Mouse (Mus musculus) stomach, embryonic 15.5 days (tissue): ENCODE measurements around the gene Sertad2. TPM values are rescaled to one million over a fixed set of nuclear protein-coding genes. Genes with fewer than 3 reads are reported as not detected.

Experiments used
- ATAC-seq: fragments of 200-750 bp; cut with Nextera tagmentation; 2 replicates; pipeline ENCODE4 v1.8.0; 2017; ENCODE audit warnings: low read depth, moderate number of reproducible peaks, moderate TSS enrichment; ENCODE audit not compliant: insufficient read depth, low FRiP score
- H3K27ac ChIP-seq: fragments of 300-500 bp; sonication (generic); 2 replicates; pipeline ENCODE4 v1.5.1; 2015; ENCODE audit warnings: mild to moderate bottlenecking, inconsistent platforms
- H3K27me3 ChIP-seq: fragments of 300-500 bp; sonication (generic); replicated peaks from 2 replicates; pipeline ENCODE4 v1.6.1; 2015; ENCODE audit warnings: inconsistent platforms
- H3K36me3 ChIP-seq: fragments of 300-500 bp; sonication (generic); 2 replicates; pipeline ENCODE4 v1.6.1; 2015; ENCODE audit warnings: inconsistent platforms
- H3K4me1 ChIP-seq: fragments of 300-500 bp; sonication (generic); 2 replicates; pipeline ENCODE4 v1.6.1; 2015; ENCODE audit warnings: inconsistent platforms
- H3K4me2 ChIP-seq: fragments of 300-500 bp; sonication (generic); 2 replicates; pipeline ENCODE4 v1.6.1; 2015; ENCODE audit warnings: mild to moderate bottlenecking, inconsistent platforms
- H3K4me3 ChIP-seq: fragments of 300-500 bp; sonication (generic); replicated peaks from 2 replicates; pipeline ENCODE4 v1.5.1; 2015; ENCODE audit warnings: inconsistent platforms
- H3K9ac ChIP-seq: fragments of 300-500 bp; sonication (generic); 2 replicates; pipeline ENCODE4 v1.6.1; 2015; ENCODE audit warnings: inconsistent platforms
- H3K9me3 ChIP-seq: fragments of 300-500 bp; sonication (generic); 2 replicates; pipeline ENCODE4 v1.6.1; 2016; ENCODE audit warnings: inconsistent platforms
- WGBS: fragments of 180-500 bp; shearing (Covaris S2); methylation state at CpG from one replicate; pipeline ENCODE4 v1.1.7; 2015; 5-methylcytosine and 5-hydroxymethylcytosine counted together
- polyA plus RNA-seq: library from polyadenylated mRNA; unstranded; fragments of >200 nt; fragmentation: Nextera tagmentation; extraction: Ambion mirVana; gene quantifications from 2 replicates; pipeline ENCODE4 v1.2.1, GENCODE M21; 2015

Sertad2 gene
- polyA plus RNA-seq, 1 experiment from 2014 or later = 38.8 TPM

- Histone ChIP-seq H3K27ac (no peak overlapping the region), H3K9me3 (no peaks in the 10 kb centered on the region), H3K9ac (no peak overlapping the region), H3K4me3 (no peak overlapping the region), H3K4me1 (no peaks in the 10 kb centered on the region), H3K27me3 (no peaks in the 10 kb centered on the region), H3K4me2 (no peak overlapping the region), H3K36me3 (no peaks in the 10 kb centered on the region)
- 89% methylated on average over 2 of the region's 2 CpGs for WGBS
- no peak for ATAC-seq
These were observed 84.1 kb downstream of the Sertad2 start for GRCm38 (mm10) chr11:20627146-20627545.

GRCm38 (mm10) chr11:20628216-20628615 lies 85.2 kb downstream of the Sertad2 start:
- H3K27ac ChIP-seq = no peak overlapping the region
- ATAC-seq = no peak
- 27% methylated on average over 2 of the region's 2 CpGs for WGBS
- H3K9ac ChIP-seq = no peak overlapping the region
- no peak overlapping the region for H3K4me3 ChIP-seq
- H3K27me3 ChIP-seq = no peaks in the 10 kb centered on the region
- no peaks in the 10 kb centered on the region for H3K36me3 ChIP-seq
- H3K4me2 ChIP-seq = no peak overlapping the region
- no peaks in the 10 kb centered on the region for H3K9me3 ChIP-seq
- H3K4me1 ChIP-seq = 0 out of 2 replicates have a peak, but pooled peaks cover 1% of the 10 kb centered on the region

GRCm38 (mm10) chr11:20629700-20630099 lies 86.6 kb downstream of the Sertad2 start:
- Histone ChIP-seq H3K4me1 (peaks cover 9% of the 10 kb centered on the region; the same call in 1 of the 2 replicates), H3K4me2 (no peak overlapping the region), H3K9ac (no peak overlapping the region), H3K4me3 (no peak overlapping the region), H3K27me3 (no peaks in the 10 kb centered on the region), H3K36me3 (no peaks in the 10 kb centered on the region), H3K27ac (no peak overlapping the region), H3K9me3 (no peaks in the 10 kb centered on the region)
- no peak for ATAC-seq
- 81% methylated on average over 5 of the region's 5 CpGs for WGBS

- Histone ChIP-seq H3K27me3 (no peaks in the 10 kb centered on the region), H3K9ac (no peak overlapping the region), H3K36me3 (no peaks in the 10 kb centered on the region), H3K9me3 (no peaks in the 10 kb centered on the region), H3K4me1 (peaks cover 11% of the 10 kb centered on the region; the same call in 1 of the 2 replicates), H3K27ac (peak overlapping the region; percentile 100), H3K4me3 (peak overlapping the region; percentile 81), H3K4me2 (peak overlapping the region; percentile 87)
- ATAC-seq = peak; percentile 85
- WGBS = 3% methylated on average over 32 of the region's 36 CpGs
These were observed 88.2 kb downstream of the Sertad2 start for GRCm38 (mm10) chr11:20631026-20631940.

- peak overlapping the region; percentile 81 for H3K4me3 ChIP-seq
- under 1% methylated on average over 66 of the region's 67 CpGs for WGBS
- H3K36me3 ChIP-seq = no peaks in the 10 kb centered on the region
- H3K9me3 ChIP-seq = no peaks in the 10 kb centered on the region
- peaks cover 11% of the 10 kb centered on the region; the same call in 1 of the 2 replicates for H3K4me1 ChIP-seq
- H3K9ac ChIP-seq = peak overlapping the region; percentile 63
- H3K27ac ChIP-seq = peak overlapping the region; percentile 100
- peak; percentile 93 for ATAC-seq
- H3K27me3 ChIP-seq = no peaks in the 10 kb centered on the region
- H3K4me2 ChIP-seq = peak overlapping the region; percentile 58
These were observed 89.0 kb downstream of the Sertad2 start for GRCm38 (mm10) chr11:20631941-20632618.

- ATAC-seq = no peak
- H3K27ac ChIP-seq = peak overlapping the region; percentile 100
- no peaks in the 10 kb centered on the region for H3K9me3 ChIP-seq
- WGBS = under 1% methylated on average over 13 of the region's 13 CpGs
- H3K9ac ChIP-seq = peak overlapping the region; percentile 63; the same call in 1 of the 2 replicates
- peak overlapping the region; percentile 81 for H3K4me3 ChIP-seq
- H3K27me3 ChIP-seq = no peaks in the 10 kb centered on the region
- no peaks in the 10 kb centered on the region for H3K36me3 ChIP-seq
- peaks cover 11% of the 10 kb centered on the region; the same call in 1 of the 2 replicates for H3K4me1 ChIP-seq
- H3K4me2 ChIP-seq = peak overlapping the region; percentile 58
These were observed 89.5 kb downstream of the Sertad2 start for GRCm38 (mm10) chr11:20632619-20632965.

- peaks cover 15% of the 10 kb centered on the region; the same call in 1 of the 2 replicates for H3K4me1 ChIP-seq
- peak overlapping the region; percentile 44; the same call in 1 of the 2 replicates for H3K27ac ChIP-seq
- no peaks in the 10 kb centered on the region for H3K27me3 ChIP-seq
- H3K36me3 ChIP-seq = no peaks in the 10 kb centered on the region
- H3K4me3 ChIP-seq = no peak overlapping the region
- H3K4me2 ChIP-seq = 0 out of 2 replicates have a peak overlapping the region, but pooled peaks have one; percentile 13
- H3K9me3 ChIP-seq = no peaks in the 10 kb centered on the region
- ATAC-seq = no peak
- 56% methylated on average over 1 of the region's 1 CpGs for WGBS
- H3K9ac ChIP-seq = no peak overlapping the region
These were observed 91.5 kb downstream of the Sertad2 start for GRCm38 (mm10) chr11:20634543-20634942.

GRCm38 (mm10) chr11:20635646-20636045 lies 92.6 kb downstream of the Sertad2 start:
- Histone ChIP-seq H3K4me1 (peaks cover 25% of the 10 kb centered on the region), H3K27ac (peak overlapping the region; percentile 76), H3K4me3 (no peak overlapping the region), H3K9me3 (no peaks in the 10 kb centered on the region), H3K27me3 (no peaks in the 10 kb centered on the region), H3K9ac (no peak overlapping the region), H3K4me2 (peak overlapping the region; percentile 31), H3K36me3 (no peaks in the 10 kb centered on the region)
- ATAC-seq = peak; percentile 28; the same call in 1 of the 2 replicates
- WGBS = 45% methylated on average over 6 of the region's 6 CpGs

GRCm38 (mm10) chr11:20636114-20636513 lies 93.1 kb downstream of the Sertad2 start:
- 53% methylated on average over 4 of the region's 4 CpGs for WGBS

GRCm38 (mm10) chr11:20637060-20637459 lies 94.0 kb downstream of the Sertad2 start:
- no peak overlapping the region for H3K27ac ChIP-seq
- no peak overlapping the region for H3K4me3 ChIP-seq
- H3K9ac ChIP-seq = no peak overlapping the region
- H3K4me1 ChIP-seq = peaks cover 32% of the 10 kb centered on the region
- ATAC-seq = no peak
- H3K27me3 ChIP-seq = no peaks in the 10 kb centered on the region
- no peak overlapping the region for H3K4me2 ChIP-seq
- no peaks in the 10 kb centered on the region for H3K36me3 ChIP-seq
- no peaks in the 10 kb centered on the region for H3K9me3 ChIP-seq

More at GRCm38 (mm10) chr11:20636114-20636513, 93.1 kb downstream of the Sertad2 start:
- H3K36me3 ChIP-seq = no peaks in the 10 kb centered on the region
- H3K9me3 ChIP-seq = no peaks in the 10 kb centered on the region
- H3K4me3 ChIP-seq = no peak overlapping the region
- peak overlapping the region; percentile 31 for H3K4me2 ChIP-seq
- H3K4me1 ChIP-seq = peaks cover 30% of the 10 kb centered on the region
- peak overlapping the region; percentile 76 for H3K27ac ChIP-seq
- H3K27me3 ChIP-seq = no peaks in the 10 kb centered on the region
- peak; percentile 57 for ATAC-seq
- no peak overlapping the region for H3K9ac ChIP-seq

- Histone ChIP-seq H3K9me3 (no peaks in the 10 kb centered on the region), H3K4me1 (peaks cover 24% of the 10 kb centered on the region), H3K4me3 (no peak overlapping the region), H3K9ac (no peak overlapping the region), H3K36me3 (no peaks in the 10 kb centered on the region), H3K4me2 (no peak overlapping the region), H3K27me3 (no peaks in the 10 kb centered on the region), H3K27ac (no peak overlapping the region)
- WGBS = 18% methylated on average over 3 of the region's 3 CpGs
- ATAC-seq = no peak
These were observed 95.8 kb downstream of the Sertad2 start for GRCm38 (mm10) chr11:20638841-20639240.
